Mouse (Mus musculus) gastrocnemius, adult 2 months (tissue): ENCODE measurements around the gene Cenpp. TPM values are rescaled to one million over a fixed set of nuclear protein-coding genes. Genes with fewer than 3 reads are reported as not detected.

Experiments used
- DNase-seq: peaks from one replicate; pipeline ENCODE4 v3.0.0; 2022
- H3K27ac ChIP-seq: fragments of 200-600 bp; 2 replicates; pipeline ENCODE4 v1.8.1; 2022; ENCODE audit warnings: mild to moderate bottlenecking
- H3K4me3 ChIP-seq: fragments of 200-600 bp; 2 replicates; pipeline ENCODE4 v1.8.1; 2022; ENCODE audit warnings: mild to moderate bottlenecking, moderate library complexity
- CTCF ChIP-seq: fragments of 200-600 bp; IDR thresholded peaks from 2 replicates; pipeline ENCODE4 v1.8.1; 2022; ENCODE audit warnings: antibody characterized with exemption, mild to moderate bottlenecking, moderate library complexity
- intact Hi-C: fragments of 180-260 bp; cut with DNase I; formaldehyde crosslinking; loops from one replicate; pipeline ENCODE4 v1.15.1; 2025
- total RNA-seq, 2 experiments: library from RNA; stranded (reverse); gene quantifications; 2 replicates each; pipeline ENCODE4 v1.2.3; 2021

Gene Cenpp
- total RNA-seq, 2 experiments from 2014 or later = 0.79 to 0.86 TPM

GRCm38 (mm10) chr13:49485388-49485787, 167.2 kb downstream of the Cenpp start:
- DNase-seq = no peak
- intact Hi-C loops = no loop called here
- no peak overlapping the region for H3K4me3 ChIP-seq
- no peak overlapping the region for H3K27ac ChIP-seq
- TF ChIP-seq CTCF = no peak

GRCm38 (mm10) chr13:49480551-49480950, 172.0 kb downstream of the Cenpp start:
- Histone ChIP-seq H3K4me3 (peak overlapping the region; percentile 28), H3K27ac (peak overlapping the region; percentile 89)
- DNase-seq = peak; percentile 50
- intact Hi-C loops = loop anchor here (5.0 kb wide), 1 partner anchor 57 kb away; no protein-coding TSS in a partner anchor
- TF ChIP-seq CTCF = no peak

- DNase-seq = peak; percentile 91
- intact Hi-C loops = loop anchor here (5.0 kb wide), 1 partner anchor 57 kb away; no protein-coding TSS in a partner anchor
- Histone ChIP-seq H3K4me3 (peak overlapping the region; percentile 28), H3K27ac (peak overlapping the region; percentile 89)
- 0 out of 2 replicates have a peak, but pooled peaks have one; percentile 0 for TF ChIP-seq CTCF
Observed at GRCm38 (mm10) chr13:49480057-49480456, 172.5 kb downstream of the Cenpp start.

DNA sequence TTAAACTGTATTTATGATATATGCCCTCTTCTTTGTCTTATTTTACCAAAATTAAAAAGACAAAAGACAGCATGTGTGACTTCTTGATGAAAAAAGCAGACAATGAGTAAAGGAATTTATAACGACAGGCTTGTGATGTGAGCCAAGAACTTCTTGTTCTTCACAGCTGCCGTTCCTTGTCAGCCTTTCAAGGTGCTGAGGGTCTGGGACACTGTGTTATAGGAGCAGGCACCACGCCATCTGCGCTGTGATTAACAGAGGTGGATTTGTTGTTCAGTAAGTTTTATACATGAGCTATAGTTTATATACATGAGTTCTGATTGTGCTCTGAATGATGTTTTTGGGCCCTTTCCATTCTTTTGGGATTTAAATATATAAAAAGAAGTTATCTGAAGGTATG, 173.2 kb downstream of the Cenpp start:
- TF ChIP-seq CTCF = no peak
- intact Hi-C loops = no loop called here
- Histone ChIP-seq H3K4me3 (no peak overlapping the region), H3K27ac (peak overlapping the region; percentile 89)
- DNase-seq = peak; percentile 72

DNA sequence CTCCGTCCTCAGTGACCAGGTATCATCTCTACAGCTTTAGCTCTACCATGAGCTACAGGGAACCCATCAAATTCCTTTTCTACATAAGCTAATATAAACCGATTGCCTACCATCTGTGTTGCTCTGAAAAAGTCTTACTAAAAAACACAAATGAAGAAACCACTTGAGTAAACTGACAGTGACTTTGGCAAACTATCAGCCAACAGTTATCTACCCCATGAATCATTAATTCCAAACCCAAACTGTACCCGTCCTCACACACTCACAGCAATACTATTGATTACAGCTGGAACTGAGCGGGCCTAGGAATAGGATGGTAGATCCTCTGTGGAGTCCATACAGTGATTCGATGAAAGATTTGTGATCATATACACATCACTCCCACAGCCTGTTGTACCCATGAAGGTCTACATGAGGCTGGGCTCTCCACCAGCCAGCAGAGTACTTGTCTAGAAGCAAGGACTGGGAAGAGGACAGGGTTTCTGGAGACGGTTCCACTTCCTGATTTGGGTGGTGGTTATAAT, 173.7 kb downstream of the Cenpp start:
- intact Hi-C loops = no loop called here
- no peak for TF ChIP-seq CTCF
- peak overlapping the region; percentile 89 for H3K27ac ChIP-seq
- DNase-seq = no peak
- H3K4me3 ChIP-seq = no peak overlapping the region

DNA sequence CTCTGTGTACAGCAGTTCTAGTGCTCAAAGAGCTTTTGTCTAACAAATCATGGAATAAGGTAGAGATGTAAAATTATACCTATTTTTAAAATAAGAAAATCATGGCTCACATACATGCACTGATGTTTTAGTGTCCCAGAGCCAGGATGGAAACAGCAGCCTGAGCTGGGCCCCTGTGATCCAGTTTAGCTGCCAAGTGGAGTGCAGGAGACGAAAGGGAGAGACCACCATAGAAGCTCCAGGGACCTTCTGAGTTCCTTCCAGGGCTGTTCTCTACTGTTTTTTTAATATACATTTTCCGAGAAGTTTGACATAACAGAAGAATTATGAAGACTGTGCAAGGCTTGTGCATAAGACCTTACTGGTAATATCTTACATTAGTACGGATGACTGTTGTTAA, 174.7 kb downstream of the Cenpp start:
- no peak overlapping the region for H3K4me3 ChIP-seq
- no peak for DNase-seq
- no peak for TF ChIP-seq CTCF
- peak overlapping the region; percentile 89 for H3K27ac ChIP-seq
- intact Hi-C loops = no loop called here

DNA sequence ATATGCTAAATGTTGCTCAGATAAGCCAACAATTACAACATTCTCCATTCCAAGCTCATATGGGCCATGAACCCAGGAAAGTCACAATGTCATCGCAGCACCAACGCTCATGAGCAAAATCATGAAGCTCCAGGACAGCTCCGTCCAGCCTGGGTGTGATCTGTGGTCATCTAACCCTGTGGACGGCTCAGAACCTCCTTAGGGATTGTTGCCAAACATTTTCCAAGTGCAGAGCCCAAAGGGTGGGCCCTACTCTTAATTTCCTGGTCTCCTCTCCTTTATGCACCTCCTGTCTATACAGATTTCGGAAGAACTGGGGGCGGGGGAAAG, 179.9 kb downstream of the Cenpp start:
- Histone ChIP-seq H3K4me3 (no peak overlapping the region), H3K27ac (0 out of 2 replicates have a peak overlapping the region, but pooled peaks have one; percentile 69)
- intact Hi-C loops = no loop called here
- DNase-seq = no peak
- TF ChIP-seq CTCF = no peak

- intact Hi-C loops = no loop called here
- DNase-seq = no peak
- no peak for TF ChIP-seq CTCF
- H3K27ac ChIP-seq = peak overlapping the region; percentile 69
- H3K4me3 ChIP-seq = no peak overlapping the region
Observed at GRCm38 (mm10) chr13:49471981-49472675, 180.5 kb downstream of the Cenpp start.

DNA sequence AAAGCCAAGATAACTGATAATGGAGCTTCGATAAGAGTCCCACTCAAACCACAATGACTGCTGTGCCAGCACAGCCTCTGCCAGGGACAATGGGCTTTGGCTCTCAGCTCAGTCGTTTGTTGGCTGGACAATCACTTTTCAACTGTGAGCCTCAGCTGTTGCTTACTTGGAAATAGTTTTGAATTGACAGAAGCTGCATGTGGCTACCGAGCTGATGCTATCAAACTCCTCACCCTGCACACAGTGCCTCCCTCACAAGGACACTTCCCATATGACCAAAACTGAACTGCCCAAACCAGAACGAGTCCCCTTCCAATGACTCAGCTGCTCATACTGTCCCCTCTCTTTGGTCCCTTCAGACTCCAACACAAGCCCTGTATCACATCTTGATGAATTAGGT, 181.8 kb downstream of the Cenpp start:
- peak overlapping the region; percentile 69 for H3K27ac ChIP-seq
- no peak for DNase-seq
- intact Hi-C loops = no loop called here

DNA sequence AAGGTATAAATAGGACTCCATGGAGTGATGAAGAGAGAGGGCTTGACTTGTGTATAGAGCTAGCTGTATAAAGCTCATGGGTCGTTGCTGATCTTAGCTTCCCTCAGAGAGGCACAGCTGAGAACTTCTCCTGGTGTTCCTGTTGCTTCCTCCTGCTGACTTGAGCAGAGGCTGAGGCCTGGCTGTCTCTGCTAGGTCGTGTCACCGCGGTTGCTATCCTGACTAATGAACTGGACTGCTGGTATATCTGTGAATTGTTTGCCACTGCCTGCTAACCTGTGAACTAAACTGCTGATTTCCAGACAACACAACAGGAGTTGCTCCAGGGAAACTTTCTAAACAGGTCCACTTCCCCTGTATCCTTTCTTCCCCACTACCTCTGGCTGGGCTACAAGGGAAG, 182.3 kb downstream of the Cenpp start:
- no peak for TF ChIP-seq CTCF
- peak overlapping the region; percentile 69 for H3K27ac ChIP-seq
- DNase-seq = no peak
- H3K4me3 ChIP-seq = no peak overlapping the region
- intact Hi-C loops = no loop called here

More for the DNA sequence above, 181.8 kb downstream of the Cenpp start:
- no peak for TF ChIP-seq CTCF
- no peak overlapping the region for H3K4me3 ChIP-seq

- no peak overlapping the region for H3K4me3 ChIP-seq
- intact Hi-C loops = no loop called here
- no peak for DNase-seq
- TF ChIP-seq CTCF = no peak
- peak overlapping the region; percentile 13; the same call in 1 of the 2 replicates for H3K27ac ChIP-seq
Observed at GRCm38 (mm10) chr13:49469002-49469401, 183.6 kb downstream of the Cenpp start.

DNA sequence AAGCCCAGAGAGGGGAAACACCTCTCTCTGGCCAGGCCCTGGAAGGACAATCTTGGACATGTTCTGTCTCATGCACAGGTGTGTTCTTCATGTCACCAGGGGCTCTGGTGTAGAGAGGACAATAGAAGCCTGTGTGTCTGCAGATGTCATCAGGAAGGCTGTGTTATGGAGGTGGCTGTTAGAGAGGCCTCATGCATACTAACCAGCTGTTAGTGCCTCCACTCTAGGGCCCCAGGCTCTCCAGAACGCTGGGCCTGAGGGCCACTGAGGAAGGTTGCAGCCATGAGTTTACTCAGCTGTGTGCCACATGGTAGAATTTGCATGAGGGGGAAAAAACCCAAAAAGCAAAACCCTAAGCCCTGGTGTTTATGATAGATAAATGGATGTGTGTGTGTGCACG, 185.0 kb downstream of the Cenpp start:
- Histone ChIP-seq H3K4me3 (no peak overlapping the region), H3K27ac (peak overlapping the region; percentile 80)
- intact Hi-C loops = no loop called here
- DNase-seq = no peak
- TF ChIP-seq CTCF = no peak

GRCm38 (mm10) chr13:49466393-49467075, 186.1 kb downstream of the Cenpp start:
- peak overlapping the region; percentile 80 for H3K27ac ChIP-seq
- H3K4me3 ChIP-seq = no peak overlapping the region
- intact Hi-C loops = no loop called here
- no peak for TF ChIP-seq CTCF
- DNase-seq = peak; percentile 89
